Mouse (Mus musculus) kidney, postnatal 0 days (tissue): Measurements from ENCODE around the gene Gbp9. TPM values are rescaled to one million over a fixed set of nuclear protein-coding genes. Genes with fewer than 3 reads are reported as not detected.
"Not testable (repeated sequence)": the region's sequence is repeated elsewhere in the genome, so short reads cannot be mapped to it uniquely, and the experiment has no call there.

Source experiments
- ATAC-seq: fragments of 200-750 bp; cut with Nextera tagmentation; replicated peaks from 2 replicates; pipeline ENCODE4 v1.8.0; 2017; ENCODE audit warnings: low read depth, moderate number of reproducible peaks, moderate TSS enrichment, moderate library complexity; ENCODE audit not compliant: low FRiP score
- DNase-seq: peaks from one replicate; pipeline ENCODE4 v3.0.0-alpha.2; 2016; ENCODE audit warnings: low spot score
- H3K27ac ChIP-seq: fragments of 300-500 bp; sonication (generic); 2 replicates; pipeline ENCODE4 v1.5.1; 2014; ENCODE audit warnings: mild to moderate bottlenecking
- H3K27me3 ChIP-seq: fragments of 300-500 bp; sonication (generic); 2 replicates; pipeline ENCODE4 v1.6.1; 2014; ENCODE audit warnings: low read length, mixed read lengths; ENCODE audit not compliant: insufficient read depth
- H3K36me3 ChIP-seq: fragments of 300-500 bp; sonication (generic); 2 replicates; pipeline ENCODE4 v1.6.1; 2014; ENCODE audit warnings: low read length, mixed read lengths; ENCODE audit not compliant: insufficient read depth
- H3K4me1 ChIP-seq: fragments of 300-500 bp; sonication (generic); replicated peaks from 2 replicates; pipeline ENCODE4 v1.6.1; 2014; ENCODE audit warnings: antibody characterized with exemption, low read length, mixed read lengths; ENCODE audit not compliant: insufficient read depth
- H3K4me2 ChIP-seq: fragments of 300-500 bp; sonication (generic); 2 replicates; pipeline ENCODE4 v1.6.1; 2014; ENCODE audit warnings: mild to moderate bottlenecking, low read length, moderate library complexity, mixed read lengths
- H3K4me3 ChIP-seq: fragments of 300-500 bp; sonication (generic); replicated peaks from 2 replicates; pipeline ENCODE4 v1.5.1; 2014; ENCODE audit warnings: low read depth, low read length
- H3K9ac ChIP-seq: fragments of 300-500 bp; sonication (generic); 2 replicates; pipeline ENCODE4 v1.6.1; 2014; ENCODE audit warnings: low read depth, low read length
- H3K9me3 ChIP-seq: fragments of 300-500 bp; sonication (generic); replicated peaks from 2 replicates; pipeline ENCODE4 v1.6.1; 2016; ENCODE audit warnings: low read length, inconsistent platforms, mixed read lengths
- CTCF ChIP-seq: IDR thresholded peaks from 2 replicates; pipeline ENCODE4 v1.5.1; 2016; ENCODE audit warnings: antibody characterized with exemption, low read depth, mild to moderate bottlenecking, moderate library complexity
- WGBS: fragments of 180-500 bp; shearing (Covaris S2); extraction: QIAGEN DNeasy Blood & Tissue Kit; methylation state at CpG from one replicate; pipeline ENCODE4 v1.1.7; 2014; 5-methylcytosine and 5-hydroxymethylcytosine counted together
- polyA plus RNA-seq: library from polyadenylated mRNA; unstranded; fragments of >200 nt; fragmentation: Nextera tagmentation; extraction: Ambion mirVana; gene quantifications from 2 replicates; pipeline ENCODE4 v1.2.1, GENCODE M21; 2015

The Gbp9 gene
- polyA plus RNA-seq, 1 experiment from 2014 or later = 4.4 TPM

DNA sequence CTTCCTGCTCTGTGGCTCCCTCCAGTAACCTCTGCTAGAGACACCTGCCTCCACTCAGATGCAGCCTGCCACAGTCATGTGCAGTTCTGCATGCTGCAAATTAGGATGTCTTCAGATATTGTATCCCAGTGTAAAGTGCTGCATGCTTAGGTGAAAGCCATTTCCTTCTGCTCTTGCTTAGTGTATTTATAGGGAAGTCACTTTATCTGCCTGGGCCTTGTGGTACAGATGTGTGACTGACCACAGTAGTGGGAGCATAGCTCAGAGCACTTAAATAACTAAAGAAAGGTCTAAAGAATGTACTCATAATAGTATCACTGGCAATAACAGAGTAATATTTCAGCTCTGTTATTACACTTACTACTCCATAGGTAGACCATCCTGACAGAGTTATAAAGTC is 57.4 kb downstream of the Gbp9 start:
- Histone ChIP-seq H3K27me3 (no peaks in the 10 kb centered on the region), H3K27ac (no peak overlapping the region), H3K4me3 (no peak overlapping the region), H3K4me2 (no peak overlapping the region), H3K36me3 (no peaks in the 10 kb centered on the region), H3K4me1 (no peaks in the 10 kb centered on the region), H3K9ac (no peak overlapping the region), H3K9me3 (no peaks in the 10 kb centered on the region)
- no peak for ATAC-seq
- no peak for DNase-seq
- TF ChIP-seq CTCF = no peak

DNA sequence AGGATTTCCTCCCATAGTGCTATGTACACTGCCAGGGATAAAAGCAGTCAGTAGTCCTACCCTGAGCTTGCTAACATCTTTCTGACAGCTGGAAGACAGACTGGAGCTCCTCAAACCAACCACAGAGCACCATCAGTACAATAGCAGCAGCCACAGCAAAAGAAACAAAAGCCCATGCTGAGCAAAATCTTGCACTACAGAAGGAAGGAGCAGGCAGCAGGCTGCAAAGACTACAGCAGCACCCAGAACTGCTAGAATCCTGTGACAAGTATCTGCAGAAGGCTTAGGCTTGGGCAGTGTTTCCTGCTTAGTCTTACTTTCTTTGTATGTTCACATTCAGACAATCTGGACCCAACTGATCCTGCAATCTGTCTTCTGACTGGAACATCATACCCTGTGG is 71.0 kb downstream of the Gbp9 start:
- H3K4me1 ChIP-seq, H3K4me3 ChIP-seq, H3K9ac ChIP-seq, DNase-seq, ATAC-seq, H3K27ac ChIP-seq, H3K9me3 ChIP-seq, H3K36me3 ChIP-seq, H3K27me3 ChIP-seq, H3K4me2 ChIP-seq: not testable (repeated sequence)

DNA sequence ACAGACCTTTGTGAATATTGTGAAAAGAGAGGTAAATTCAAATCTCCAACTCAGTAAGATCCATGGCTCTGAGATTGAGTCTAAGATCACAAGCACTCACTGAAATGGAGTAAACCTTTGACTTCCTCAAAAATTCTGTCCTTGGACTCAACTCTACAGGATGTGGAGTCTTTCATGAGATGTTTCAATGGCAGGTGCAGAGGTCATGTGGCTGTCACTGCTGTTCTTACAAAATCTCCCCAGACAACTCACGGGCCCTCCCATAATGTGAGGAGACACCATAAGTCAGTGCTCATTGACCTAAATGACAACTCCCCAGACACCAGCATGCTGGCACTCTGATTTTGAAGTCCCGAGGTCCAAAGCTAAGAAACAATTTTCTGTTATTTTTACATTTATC is 74.9 kb downstream of the Gbp9 start:
- not testable (repeated sequence) for H3K27me3 ChIP-seq, H3K4me3 ChIP-seq, ATAC-seq, H3K4me1 ChIP-seq, DNase-seq, H3K36me3 ChIP-seq, H3K4me2 ChIP-seq, H3K9ac ChIP-seq, H3K27ac ChIP-seq, H3K9me3 ChIP-seq
- WGBS = 53% methylated on average over 2 of the region's 2 CpGs

DNA sequence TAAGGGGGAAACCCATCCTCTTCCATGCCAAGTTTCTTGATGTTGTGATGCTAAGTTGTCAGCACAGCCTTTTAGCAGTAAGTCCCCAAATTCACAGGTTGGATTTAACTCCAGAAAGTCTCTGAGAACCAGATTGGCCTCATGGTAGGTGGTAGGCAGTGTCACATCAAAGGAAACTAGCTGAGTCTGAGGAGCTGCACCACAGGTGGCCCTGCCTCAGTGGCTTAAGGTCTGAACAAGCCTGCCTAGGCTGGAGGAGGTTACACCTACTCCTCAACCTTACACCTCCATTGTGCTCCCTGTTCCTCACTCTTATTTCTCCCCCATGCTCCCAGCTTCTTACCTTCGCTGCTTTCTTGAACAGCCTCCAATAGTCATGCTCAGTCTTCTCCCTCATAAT is 76.0 kb downstream of the Gbp9 start:
- Histone ChIP-seq H3K4me2 (no peak overlapping the region), H3K27ac (no peak overlapping the region), H3K9me3 (no peaks in the 10 kb centered on the region), H3K4me3 (no peak overlapping the region), H3K36me3 (no peaks in the 10 kb centered on the region), H3K27me3 (no peaks in the 10 kb centered on the region), H3K4me1 (no peaks in the 10 kb centered on the region), H3K9ac (no peak overlapping the region)
- 62% methylated on average over 1 of the region's 1 CpGs for WGBS
- no peak for ATAC-seq
- DNase-seq = no peak
- no peak for TF ChIP-seq CTCF

DNA sequence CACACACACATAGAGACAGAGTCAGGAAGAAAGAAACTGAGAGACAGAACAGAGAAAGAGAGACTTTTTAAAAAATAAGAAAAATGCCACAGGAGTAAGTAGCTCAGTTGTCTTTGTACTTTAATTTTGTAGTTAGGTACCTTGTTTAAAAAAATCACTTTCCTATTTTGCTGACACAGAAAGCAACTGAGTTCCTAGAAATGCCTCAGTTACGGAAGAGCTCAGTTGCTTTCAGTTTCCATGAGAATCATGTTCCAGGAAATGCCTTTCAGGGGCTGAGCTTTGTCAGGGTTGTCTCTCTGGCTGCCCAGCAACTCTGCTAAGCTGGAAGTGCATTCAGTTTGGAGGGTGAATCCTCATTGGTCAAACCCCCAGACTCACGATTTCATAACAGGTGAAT is 76.9 kb downstream of the Gbp9 start:
- DNase-seq, ATAC-seq, H3K4me2 ChIP-seq, H3K27me3 ChIP-seq, H3K9me3 ChIP-seq, H3K4me1 ChIP-seq, H3K4me3 ChIP-seq, H3K27ac ChIP-seq, H3K9ac ChIP-seq, H3K36me3 ChIP-seq: not testable (repeated sequence)
- 69% methylated on average over 2 of the region's 2 CpGs for WGBS

DNA sequence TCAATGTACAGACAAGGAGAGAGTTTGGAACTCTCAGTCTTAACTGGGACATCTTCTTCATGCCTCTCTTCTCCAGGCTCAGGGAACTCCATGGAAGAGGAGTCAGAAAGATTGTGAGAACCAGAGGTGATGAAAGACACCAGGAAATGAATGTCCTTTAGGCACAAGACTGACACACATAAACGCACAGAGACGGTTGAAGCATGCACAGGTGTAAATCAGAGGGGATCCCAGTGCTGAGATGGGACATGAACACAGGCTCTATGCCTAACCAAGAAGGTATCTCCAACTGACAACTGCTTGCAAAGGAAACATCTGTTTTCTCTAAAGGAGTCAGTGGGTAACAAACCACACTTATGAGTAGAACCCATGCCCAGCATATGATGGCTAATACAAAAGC is 79.1 kb downstream of the Gbp9 start:
- Histone ChIP-seq H3K27me3 (no peaks in the 10 kb centered on the region), H3K36me3 (no peaks in the 10 kb centered on the region), H3K4me1 (no peaks in the 10 kb centered on the region), H3K4me3 (no peak overlapping the region), H3K9me3 (no peaks in the 10 kb centered on the region), H3K4me2 (no peak overlapping the region), H3K9ac (no peak overlapping the region), H3K27ac (no peak overlapping the region)
- WGBS = 86% methylated on average over 2 of the region's 2 CpGs
- no peak for DNase-seq
- ATAC-seq = no peak
- TF ChIP-seq CTCF = no peak

DNA sequence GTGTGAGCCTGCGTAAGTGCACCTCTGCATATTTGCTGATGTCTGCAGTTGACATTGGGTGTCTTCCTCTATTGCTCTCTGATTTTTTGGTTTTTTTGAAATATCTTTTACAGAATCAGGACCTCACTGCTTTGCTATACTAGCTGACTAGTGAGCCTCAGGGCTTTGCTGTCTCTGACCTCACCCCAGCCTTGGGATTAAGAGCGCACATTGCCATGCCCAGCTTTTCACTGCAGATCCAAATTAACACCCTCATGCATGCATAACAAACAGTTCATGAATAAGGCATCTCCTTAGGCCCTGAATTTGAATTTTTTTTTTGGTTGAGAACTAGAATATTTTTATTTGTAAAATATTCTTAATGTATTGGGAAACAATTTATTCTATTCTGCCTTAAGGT is 84.1 kb downstream of the Gbp9 start:
- Histone ChIP-seq H3K9me3 (no peaks in the 10 kb centered on the region), H3K27me3 (no peaks in the 10 kb centered on the region), H3K4me1 (no peaks in the 10 kb centered on the region), H3K4me3 (no peak overlapping the region), H3K27ac (no peak overlapping the region), H3K9ac (no peak overlapping the region), H3K4me2 (no peak overlapping the region), H3K36me3 (no peaks in the 10 kb centered on the region)
- WGBS = 89% methylated on average over 2 of the region's 2 CpGs
- DNase-seq (no peak), ATAC-seq (no peak)
- TF ChIP-seq CTCF = no peak

DNA sequence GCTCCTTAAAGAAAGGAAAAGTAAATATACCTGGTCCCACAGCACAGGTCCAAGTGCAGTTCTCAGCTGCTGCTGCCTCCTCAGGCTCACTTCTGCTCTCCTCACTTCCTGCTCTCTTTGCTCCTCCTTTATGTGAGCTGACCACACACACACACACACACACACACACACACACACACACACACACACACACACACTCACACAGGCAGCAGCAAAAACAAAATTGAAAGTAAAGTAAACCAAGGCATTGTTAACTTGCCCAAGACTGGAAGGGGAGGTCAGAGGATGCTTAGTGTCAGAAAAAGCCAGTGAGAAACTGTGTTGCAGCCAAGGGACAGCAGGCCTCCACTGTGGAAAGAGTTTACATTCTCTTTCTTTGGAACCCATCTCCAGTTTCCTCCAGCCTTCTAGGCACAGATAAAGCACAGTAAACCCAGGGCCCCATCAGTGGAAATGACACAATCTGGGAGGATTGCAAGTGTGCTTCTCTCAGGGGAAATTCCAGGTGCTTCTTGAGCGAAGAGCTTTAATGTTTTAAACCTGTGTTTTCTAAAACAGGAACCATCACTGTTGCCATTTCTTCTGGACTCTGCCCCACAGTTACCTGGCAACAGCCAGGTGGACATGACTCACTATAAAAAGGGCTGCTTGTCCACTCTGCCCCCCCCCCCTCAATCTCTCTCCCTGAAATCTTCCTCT is 85.7 kb downstream of the Gbp9 start:
- not testable (repeated sequence) for DNase-seq

More for the DNA sequence above, 85.7 kb downstream of the Gbp9 start:
- ATAC-seq, H3K27me3 ChIP-seq, H3K4me3 ChIP-seq, H3K9ac ChIP-seq, H3K36me3 ChIP-seq, H3K4me2 ChIP-seq, H3K9me3 ChIP-seq, H3K27ac ChIP-seq, H3K4me1 ChIP-seq: not testable (repeated sequence)
- 69% methylated on average over 1 of the region's 1 CpGs for WGBS
